Mouse (Mus musculus) small intestine, adult 2 months (tissue): Measurements from ENCODE around the gene Cnbp.

Experiments
- CTCF ChIP-seq: fragments of 200-500 bp; IDR thresholded peaks from 2 replicates; pipeline ENCODE4 v1.5.1; 2012; ENCODE audit warnings: low read depth, mild to moderate bottlenecking, control low read depth, inconsistent platforms, low read length, moderate library complexity, mixed read lengths; ENCODE audit not compliant: insufficient replicate concordance, insufficient read length; ENCODE audit errors: extremely low read depth
- POLR2A ChIP-seq: fragments of 200-500 bp; IDR thresholded peaks from 2 replicates; pipeline ENCODE4 v1.6.1; 2012; ENCODE audit warnings: low read depth, mild to moderate bottlenecking, control low read depth, inconsistent platforms, low read length, moderate library complexity

- no peak for TF ChIP-seq CTCF
- no peak for TF ChIP-seq POLR2A
Measured at GRCm38 (mm10) chr6:87867256-87867655, 16.4 kb upstream of the Cnbp start.
